Mouse (Mus musculus): ENCODE measurements around the gene Rgl2. TPM values are rescaled to one million over a fixed set of nuclear protein-coding genes. Genes with fewer than 3 reads are reported as not detected.
"Not testable (repeated sequence)": the region's sequence is repeated elsewhere in the genome, so short reads cannot be mapped to it uniquely, and the experiment has no call there.

Gene Rgl2
- 43.9 and 44.7 TPM in 2 replicates for polyA plus RNA-seq (2015; fragmentation: Nextera tagmentation; extraction: Ambion mirVana)

GRCm38 (mm10) chr17:33929371-33930279, at the start of gene Rgl2:
Rgl2 (plus strand) TSS chr17:33929543.
- H3K36me3 ChIP-seq (ENCODE audit: control insufficient read depth, insufficient read depth, low read length): no peaks in the 10 kb centered on the region
- peak within 1 kb of the TSS; percentile 99 for H3K27ac ChIP-seq (ENCODE audit: low read length)
- no peaks in the 10 kb centered on the region for H3K27me3 ChIP-seq (ENCODE audit: control insufficient read depth, insufficient read depth, low read length)
- H3K4me3 ChIP-seq (replicated peaks; ENCODE audit: low read length): peak within 1 kb of the TSS; percentile 63
- peak; percentile 89 for ATAC-seq (ENCODE audit: insufficient read depth, low FRiP score)
- WGBS: under 1% methylated on average over 74 of the region's 80 CpGs
- peak within 1 kb of the TSS; percentile 82 for H3K9ac ChIP-seq (ENCODE audit: low read length)
- H3K9me3 ChIP-seq (replicated peaks; ENCODE audit: control insufficient read depth, low read length): no peaks in the 10 kb centered on the region
- peaks cover 19% of the 10 kb centered on the region for H3K4me1 ChIP-seq (ENCODE audit: control insufficient read depth, insufficient read depth, low read length)
- H3K4me2 ChIP-seq (ENCODE audit: low read depth, low read length): peak within 1 kb of the TSS; percentile 68

DNA sequence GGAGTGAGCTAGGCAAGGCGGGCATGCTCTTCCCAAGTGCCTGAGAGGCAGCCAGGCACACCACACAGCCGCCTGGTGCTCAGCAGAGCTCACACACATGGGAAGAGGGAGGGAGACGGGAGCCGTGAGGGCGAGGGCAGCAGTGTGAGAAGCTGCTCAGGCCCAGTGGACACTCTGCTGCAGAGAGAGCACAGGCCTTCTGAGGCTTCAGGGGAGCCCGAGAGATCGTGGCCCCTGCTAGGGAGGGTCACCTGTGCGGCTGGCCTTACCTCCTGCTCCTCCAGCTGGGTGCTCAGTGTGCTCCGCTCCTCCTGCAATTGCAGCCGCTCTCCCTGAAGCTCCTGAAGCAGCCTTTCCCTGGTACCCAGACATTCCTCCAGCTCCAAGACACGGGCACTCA, 45.0 kb upstream of the Rgl2 start:
- not testable (repeated sequence) for H3K4me2 ChIP-seq (ENCODE audit: low read depth, low read length); H3K36me3 ChIP-seq (ENCODE audit: control insufficient read depth, insufficient read depth, low read length); H3K27ac ChIP-seq (ENCODE audit: low read length); H3K27me3 ChIP-seq (ENCODE audit: control insufficient read depth, insufficient read depth, low read length); H3K4me3 ChIP-seq (replicated peaks; ENCODE audit: low read length); H3K9me3 ChIP-seq (replicated peaks; ENCODE audit: control insufficient read depth, low read length); H3K9ac ChIP-seq (ENCODE audit: low read length); ATAC-seq (ENCODE audit: insufficient read depth, low FRiP score)
- 92% methylated on average over 10 of the region's 11 CpGs for WGBS
- H3K4me1 ChIP-seq (ENCODE audit: control insufficient read depth, insufficient read depth, low read length): peaks cover 12% of the 10 kb centered on the region

GRCm38 (mm10) chr17:33887802-33888201, 41.5 kb upstream of the Rgl2 start:
- not testable (repeated sequence) for H3K27me3 ChIP-seq (ENCODE audit: control insufficient read depth, insufficient read depth, low read length); H3K36me3 ChIP-seq (ENCODE audit: control insufficient read depth, insufficient read depth, low read length); H3K4me2 ChIP-seq (ENCODE audit: low read depth, low read length); H3K9me3 ChIP-seq (replicated peaks; ENCODE audit: control insufficient read depth, low read length); H3K4me3 ChIP-seq (replicated peaks; ENCODE audit: low read length); H3K9ac ChIP-seq (ENCODE audit: low read length); H3K27ac ChIP-seq (ENCODE audit: low read length); ATAC-seq (ENCODE audit: insufficient read depth, low FRiP score)
- WGBS: 41% methylated on average over 2 of the region's 2 CpGs
- H3K4me1 ChIP-seq (ENCODE audit: control insufficient read depth, insufficient read depth, low read length): peaks cover 14% of the 10 kb centered on the region

DNA sequence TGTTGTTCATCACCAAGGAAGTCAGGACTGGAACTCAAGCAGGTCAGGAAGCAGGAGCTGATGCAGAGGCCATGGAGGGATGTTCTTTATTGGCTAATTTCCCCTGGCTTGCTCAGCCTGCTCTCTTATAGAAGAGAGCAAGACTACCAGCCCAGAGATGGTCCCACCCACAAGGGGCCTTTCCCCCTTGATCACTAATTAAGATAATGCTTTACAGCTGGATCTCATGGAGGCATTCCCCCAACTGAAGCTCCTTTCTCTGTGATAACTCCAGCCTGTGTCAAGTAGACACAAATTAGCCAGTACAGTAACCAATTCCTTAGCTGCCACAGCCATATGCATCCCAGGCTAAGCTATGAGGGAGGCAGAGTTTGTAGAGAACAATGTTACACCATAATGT, 41.1 kb upstream of the Rgl2 start:
- H3K4me2 ChIP-seq (ENCODE audit: low read depth, low read length): not testable (repeated sequence)

GRCm38 (mm10) chr17:33889941-33890532, 39.3 kb upstream of the Rgl2 start:
- Histone ChIP-seq H3K4me2 (ENCODE audit: low read depth, low read length) (peak overlapping the region; percentile 65), H3K4me1 (ENCODE audit: control insufficient read depth, insufficient read depth, low read length) (peaks cover 14% of the 10 kb centered on the region), H3K9ac (ENCODE audit: low read length) (peak overlapping the region; percentile 80), H3K4me3 (replicated peaks; ENCODE audit: low read length) (peak overlapping the region; percentile 65)
- H3K36me3 ChIP-seq (ENCODE audit: control insufficient read depth, insufficient read depth, low read length); H3K9me3 ChIP-seq (replicated peaks; ENCODE audit: control insufficient read depth, low read length); H3K27ac ChIP-seq (ENCODE audit: low read length); H3K27me3 ChIP-seq (ENCODE audit: control insufficient read depth, insufficient read depth, low read length): not testable (repeated sequence)
- WGBS: under 1% methylated on average over 44 of the region's 44 CpGs
- peak; percentile 3 for ATAC-seq (ENCODE audit: insufficient read depth, low FRiP score)

More for the DNA sequence above, 41.1 kb upstream of the Rgl2 start:
- H3K9ac ChIP-seq (ENCODE audit: low read length); H3K27me3 ChIP-seq (ENCODE audit: control insufficient read depth, insufficient read depth, low read length); H3K36me3 ChIP-seq (ENCODE audit: control insufficient read depth, insufficient read depth, low read length); ATAC-seq (ENCODE audit: insufficient read depth, low FRiP score); H3K4me3 ChIP-seq (replicated peaks; ENCODE audit: low read length); H3K27ac ChIP-seq (ENCODE audit: low read length); H3K9me3 ChIP-seq (replicated peaks; ENCODE audit: control insufficient read depth, low read length): not testable (repeated sequence)
- peaks cover 14% of the 10 kb centered on the region for H3K4me1 ChIP-seq (ENCODE audit: control insufficient read depth, insufficient read depth, low read length)

DNA sequence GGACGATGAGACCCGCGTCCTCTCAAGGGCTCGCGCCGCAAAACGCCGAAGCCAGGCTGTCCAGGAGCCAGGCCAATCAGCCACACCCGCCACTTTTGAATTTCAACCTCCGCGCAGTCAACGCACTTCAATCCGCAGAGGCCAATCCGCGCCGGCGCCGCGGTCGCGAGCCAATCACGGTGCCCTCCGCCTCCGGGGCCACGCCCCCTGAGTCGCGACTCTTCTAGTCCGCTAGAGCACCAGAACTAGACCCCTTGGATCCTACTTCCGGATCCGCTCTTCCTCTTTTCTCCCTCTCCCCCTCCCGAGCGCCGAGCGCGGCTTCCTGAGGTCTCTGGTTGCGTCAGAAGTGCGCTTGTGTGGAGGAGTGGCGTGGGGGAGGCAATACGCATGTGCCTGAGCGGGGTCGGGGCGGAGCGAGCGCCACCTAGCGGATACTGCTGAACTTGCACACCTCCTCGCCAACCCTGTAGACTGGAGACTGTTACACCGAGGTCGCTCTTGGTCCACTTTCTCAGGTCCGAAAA, 38.7 kb upstream of the Rgl2 start, which contains the start of gene Kifc1:
Kifc1 (minus strand) TSS at position 129 of the 527 bp plus-strand sequence.
- Histone ChIP-seq H3K27ac (ENCODE audit: low read length) (no peak within 1 kb of the TSS; the same call in 1 of the 2 replicates), H3K9ac (ENCODE audit: low read length) (peak within 1 kb of the TSS; percentile 80), H3K4me3 (replicated peaks; ENCODE audit: low read length) (peak within 1 kb of the TSS; percentile 65), H3K4me2 (ENCODE audit: low read depth, low read length) (peak within 1 kb of the TSS; percentile 65), H3K4me1 (ENCODE audit: control insufficient read depth, insufficient read depth, low read length) (peaks cover 14% of the 10 kb centered on the region), H3K36me3 (ENCODE audit: control insufficient read depth, insufficient read depth, low read length) (no peaks in the 10 kb centered on the region), H3K27me3 (ENCODE audit: control insufficient read depth, insufficient read depth, low read length) (no peaks in the 10 kb centered on the region), H3K9me3 (replicated peaks; ENCODE audit: control insufficient read depth, low read length) (no peaks in the 10 kb centered on the region)
- ATAC-seq (ENCODE audit: insufficient read depth, low FRiP score): peak; percentile 99
- WGBS: 0% methylated on average over 49 of the region's 49 CpGs

DNA sequence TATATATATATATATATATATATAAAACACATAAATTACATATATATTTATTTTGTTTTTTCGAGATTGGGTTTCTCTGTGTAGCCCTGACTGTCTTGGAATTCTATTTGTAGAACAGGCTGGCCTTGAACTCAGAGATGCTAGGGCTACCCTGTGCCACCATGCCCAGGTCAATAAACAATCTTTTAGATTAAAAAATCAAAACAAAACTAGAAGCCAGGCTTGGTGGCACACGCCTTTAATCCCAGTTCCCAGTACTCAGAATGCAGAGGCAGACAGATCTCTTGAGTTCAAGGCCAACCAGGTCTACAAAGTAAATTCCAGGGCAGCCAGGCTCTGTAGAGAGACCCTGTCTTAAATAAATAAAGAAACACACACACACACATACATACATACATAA, 38.0 kb upstream of the Rgl2 start:
- H3K4me2 ChIP-seq (ENCODE audit: low read depth, low read length): no peak overlapping the region
- H3K27me3 ChIP-seq (ENCODE audit: control insufficient read depth, insufficient read depth, low read length): no peaks in the 10 kb centered on the region
- H3K9me3 ChIP-seq (replicated peaks; ENCODE audit: control insufficient read depth, low read length): no peaks in the 10 kb centered on the region
- ATAC-seq (ENCODE audit: insufficient read depth, low FRiP score): no peak
- H3K4me1 ChIP-seq (ENCODE audit: control insufficient read depth, insufficient read depth, low read length): peaks cover 14% of the 10 kb centered on the region
- WGBS: 55% methylated on average over 2 of the region's 2 CpGs
- no peak overlapping the region for H3K4me3 ChIP-seq (replicated peaks; ENCODE audit: low read length)
- no peak overlapping the region for H3K27ac ChIP-seq (ENCODE audit: low read length)
- no peak overlapping the region for H3K9ac ChIP-seq (ENCODE audit: low read length)
- no peaks in the 10 kb centered on the region for H3K36me3 ChIP-seq (ENCODE audit: control insufficient read depth, insufficient read depth, low read length)

DNA sequence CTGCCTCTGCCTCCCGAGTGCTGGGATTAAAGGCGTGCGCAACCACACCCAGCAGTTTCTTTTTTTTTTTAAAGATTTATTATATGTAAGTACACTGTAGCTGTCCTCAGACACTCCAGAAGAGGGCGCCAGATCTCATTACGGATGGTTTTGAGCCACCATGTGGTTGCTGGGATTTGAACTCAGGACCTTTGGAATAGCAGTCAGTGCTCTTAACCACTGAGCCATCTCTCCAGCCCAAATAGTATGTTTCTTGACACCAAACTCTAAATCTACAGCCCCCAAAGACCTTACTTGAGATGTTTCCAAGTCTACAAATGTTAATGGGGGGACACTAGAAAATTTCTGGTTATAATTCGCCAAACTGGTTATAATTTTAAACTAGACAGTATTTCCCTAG, 37.5 kb upstream of the Rgl2 start:
- ATAC-seq (ENCODE audit: insufficient read depth, low FRiP score): not testable (repeated sequence)

DNA sequence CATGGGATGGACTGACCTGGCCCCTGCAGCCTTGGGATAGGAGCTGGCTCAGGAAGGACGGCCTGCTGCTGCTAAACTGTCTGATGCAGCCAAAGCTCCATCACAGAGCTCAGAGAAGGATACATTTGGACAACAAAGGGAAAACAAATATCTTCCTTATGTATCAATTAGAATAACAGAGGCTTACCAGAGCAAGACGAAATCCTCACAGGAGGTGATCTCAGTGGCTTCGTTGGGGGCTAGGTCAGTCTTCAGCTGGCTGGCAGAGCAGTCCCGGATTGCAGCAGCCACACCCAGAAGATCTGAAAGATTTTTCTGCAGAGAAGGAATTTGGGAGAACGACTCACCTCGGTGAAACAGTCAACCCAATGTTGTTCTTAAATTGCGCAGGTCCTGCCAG, 36.9 kb upstream of the Rgl2 start:
- Histone ChIP-seq H3K4me1 (ENCODE audit: control insufficient read depth, insufficient read depth, low read length) (peaks cover 14% of the 10 kb centered on the region), H3K9ac (ENCODE audit: low read length) (no peak overlapping the region), H3K4me2 (ENCODE audit: low read depth, low read length) (no peak overlapping the region), H3K27ac (ENCODE audit: low read length) (peak overlapping the region; percentile 52), H3K27me3 (ENCODE audit: control insufficient read depth, insufficient read depth, low read length) (no peaks in the 10 kb centered on the region), H3K36me3 (ENCODE audit: control insufficient read depth, insufficient read depth, low read length) (no peaks in the 10 kb centered on the region), H3K4me3 (replicated peaks; ENCODE audit: low read length) (no peak overlapping the region), H3K9me3 (replicated peaks; ENCODE audit: control insufficient read depth, low read length) (no peaks in the 10 kb centered on the region)
- ATAC-seq (ENCODE audit: insufficient read depth, low FRiP score): no peak
- 24% methylated on average over 7 of the region's 7 CpGs for WGBS

More for the DNA sequence above, 37.5 kb upstream of the Rgl2 start:
- H3K4me2 ChIP-seq (ENCODE audit: low read depth, low read length); H3K9ac ChIP-seq (ENCODE audit: low read length); H3K9me3 ChIP-seq (replicated peaks; ENCODE audit: control insufficient read depth, low read length); H3K36me3 ChIP-seq (ENCODE audit: control insufficient read depth, insufficient read depth, low read length); H3K4me3 ChIP-seq (replicated peaks; ENCODE audit: low read length); H3K27me3 ChIP-seq (ENCODE audit: control insufficient read depth, insufficient read depth, low read length); H3K27ac ChIP-seq (ENCODE audit: low read length): not testable (repeated sequence)
- 63% methylated on average over 6 of the region's 6 CpGs for WGBS
- peaks cover 14% of the 10 kb centered on the region for H3K4me1 ChIP-seq (ENCODE audit: control insufficient read depth, insufficient read depth, low read length)

Measured in stomach, embryonic 16.5 days (tissue).